Mouse (Mus musculus) left cerebral cortex, adult 9 months (tissue): ENCODE measurements around the gene Arl15.
A peak's percentile ranks its signal among the peaks of the same experiment; 100 is the strongest.

Source experiments
- DNase-seq, 2 experiments: peaks; one replicate each; pipeline ENCODE4 v3.0.0; 2022; ENCODE audit warnings: low spot score in 2 of 2

Arl15 gene

DNA sequence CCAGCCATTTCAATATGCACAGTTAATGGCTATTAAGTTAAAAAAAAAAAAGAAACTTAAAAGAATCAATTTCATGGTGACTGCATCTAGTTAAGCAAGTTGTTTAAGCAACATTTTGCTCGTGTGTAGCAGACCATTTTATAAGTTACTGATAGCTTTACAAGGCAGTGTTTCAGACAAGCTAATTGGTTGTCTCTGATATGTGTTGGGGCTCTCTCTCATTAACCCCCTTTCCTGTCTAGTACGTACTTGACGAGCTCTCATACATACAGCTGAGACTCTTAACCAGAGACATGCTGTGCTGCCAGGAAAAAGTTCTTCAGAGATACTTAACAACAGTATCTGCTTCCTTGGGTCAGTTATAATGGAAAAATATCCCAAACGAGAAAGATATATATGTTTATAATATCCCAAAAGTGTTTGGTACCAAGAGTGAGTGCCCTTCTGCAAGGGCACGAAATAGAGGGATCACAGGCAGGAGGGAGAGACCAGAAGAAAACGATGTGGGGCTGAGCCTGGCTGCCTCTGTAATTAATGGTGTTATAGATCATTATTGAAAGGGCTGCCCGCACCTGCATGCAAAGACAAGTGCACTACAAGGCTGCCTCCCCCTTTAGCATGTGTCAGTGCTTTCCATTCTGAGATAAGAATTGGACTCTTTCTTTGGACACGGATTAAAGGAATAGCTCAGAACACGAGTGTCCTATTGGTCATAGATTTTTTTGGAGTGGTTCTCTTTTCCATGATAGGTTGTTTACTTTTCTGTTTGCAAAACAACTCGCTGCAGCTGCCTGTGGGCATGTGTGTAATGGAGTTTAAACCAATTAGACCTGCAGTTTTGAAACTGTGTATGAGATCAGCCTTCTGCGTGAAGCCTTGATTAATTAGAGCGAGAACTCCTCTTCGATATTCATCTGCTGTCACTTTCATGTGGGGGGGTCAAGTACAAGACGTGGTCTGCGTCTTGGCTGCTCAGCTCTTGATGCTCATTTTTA lies 350.0 kb downstream of the Arl15 start:
- no peak for DNase-seq

DNA sequence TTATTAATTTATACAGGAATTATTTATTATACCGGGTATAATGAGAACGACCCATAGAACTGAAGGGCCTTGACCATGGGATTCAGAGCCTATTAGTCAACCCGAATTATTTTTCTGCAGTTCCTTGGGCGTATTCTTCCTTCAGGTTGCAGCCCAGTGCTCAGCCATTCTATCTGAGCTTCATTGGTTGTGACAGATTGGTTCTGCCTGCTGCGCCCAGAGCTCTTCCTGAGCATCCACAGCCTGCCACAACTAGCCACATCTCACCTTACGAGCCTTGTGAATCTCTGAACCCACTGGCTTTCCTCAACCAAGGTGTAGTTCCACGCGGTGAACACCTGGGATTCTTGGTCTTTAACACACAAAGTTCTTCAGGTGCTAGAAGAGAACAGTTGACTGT lies 350.9 kb downstream of the Arl15 start:
- DNase-seq = no peak

DNA sequence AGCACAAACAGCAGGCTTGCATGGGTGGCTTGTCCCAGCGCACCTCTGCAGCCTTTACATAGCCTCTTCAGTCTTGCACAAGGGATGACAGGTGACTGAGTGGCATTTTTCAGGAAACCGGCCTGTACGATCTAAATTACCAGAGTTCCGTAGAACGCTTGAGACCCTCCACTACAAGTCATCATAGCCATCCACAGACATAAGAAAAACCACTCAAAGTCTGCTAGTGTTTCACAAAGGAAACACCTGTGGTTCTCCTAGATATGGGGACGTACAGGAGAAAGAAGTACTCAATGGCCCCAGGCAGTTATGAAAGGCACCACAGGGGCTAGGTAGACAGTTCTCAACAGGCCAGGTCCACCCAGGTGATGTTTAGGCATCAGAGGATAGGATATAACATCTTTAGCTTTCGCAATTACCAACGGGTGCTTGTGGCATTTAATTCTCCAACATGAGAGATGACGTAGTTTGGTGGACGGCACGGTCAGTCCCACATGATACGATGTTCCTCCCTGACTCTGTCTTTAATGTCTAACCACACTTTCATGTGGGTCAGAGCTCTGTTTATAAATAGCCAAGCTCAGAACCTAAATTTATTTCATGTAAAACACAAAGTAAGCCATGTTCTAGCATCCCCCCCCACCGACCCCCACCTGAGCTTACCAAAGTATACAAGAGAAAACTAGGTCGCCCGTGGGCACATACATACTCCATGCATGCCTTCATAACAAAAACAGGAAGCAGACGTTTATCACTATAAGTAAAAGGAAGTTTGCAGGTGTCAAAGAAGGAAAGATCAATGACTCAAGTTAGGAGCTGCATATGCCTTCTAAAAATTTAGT lies 356.8 kb downstream of the Arl15 start:
- no peak for DNase-seq

DNA sequence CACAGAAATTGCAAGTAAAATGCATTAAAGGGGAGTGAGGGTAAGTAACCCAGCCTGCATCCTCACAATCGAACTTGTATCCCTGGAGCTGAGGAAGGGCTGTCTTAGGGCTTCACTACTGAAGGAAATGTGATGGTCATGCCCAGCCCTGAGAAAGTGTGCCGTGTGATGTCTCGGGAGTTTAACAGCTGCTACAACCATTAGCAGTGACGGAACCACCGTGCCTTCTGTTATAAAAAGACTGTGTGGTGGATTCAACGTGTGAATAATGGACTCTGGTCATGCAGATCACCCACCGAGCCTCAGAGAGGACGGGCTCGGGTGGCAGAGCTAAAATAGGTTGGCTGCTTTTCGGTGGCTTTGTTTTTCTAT lies 357.4 kb downstream of the Arl15 start:
- DNase-seq = no peak

DNA sequence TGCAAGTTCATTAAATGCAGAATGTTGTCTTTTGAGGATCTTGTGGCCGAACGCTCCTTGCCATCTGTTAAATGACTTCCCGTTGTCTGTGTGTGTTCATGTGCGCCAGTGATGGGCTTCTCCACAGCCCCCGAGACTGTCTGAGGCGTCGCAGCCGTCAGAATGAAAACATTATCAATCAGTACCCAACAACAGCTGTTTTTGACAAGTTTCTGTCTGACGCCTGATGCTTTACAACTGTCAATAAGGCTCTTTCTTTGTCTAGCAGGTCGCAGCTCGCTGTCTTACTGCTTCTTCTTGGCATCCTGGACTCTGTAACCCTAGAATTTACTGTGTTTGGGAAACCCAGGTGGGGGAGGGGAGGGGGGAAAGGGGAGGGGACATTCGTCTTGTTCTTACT lies 362.4 kb downstream of the Arl15 start:
- no peak for DNase-seq

DNA sequence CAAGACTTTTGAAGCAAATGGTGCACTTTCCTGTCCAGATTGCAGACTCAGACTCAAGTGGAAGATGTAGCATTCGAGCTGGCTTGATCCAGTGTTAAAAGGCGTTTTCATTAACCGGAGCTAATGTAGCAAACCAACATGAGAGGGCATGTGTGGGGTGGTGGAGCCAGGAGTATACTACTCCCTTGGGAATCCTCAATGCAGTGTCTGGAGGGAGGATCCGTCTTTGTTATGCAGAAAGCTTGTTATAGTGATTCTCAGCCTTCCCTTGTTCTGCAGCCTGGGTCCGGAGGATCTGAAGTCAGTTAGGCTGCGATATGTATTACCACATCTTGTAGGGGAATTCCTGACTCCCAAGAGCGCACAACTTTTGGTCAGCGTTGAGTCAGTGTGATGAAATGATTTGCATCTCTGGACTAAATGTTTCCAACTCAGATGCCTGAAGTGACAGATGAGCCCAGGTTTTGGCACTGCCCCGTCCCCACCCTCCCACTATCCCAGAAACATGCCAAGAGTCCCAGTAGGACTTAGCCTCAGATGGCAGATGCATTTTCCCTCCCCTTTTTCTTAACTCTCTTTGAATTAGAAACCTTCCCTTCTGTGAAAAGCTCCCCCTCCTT lies 363.9 kb downstream of the Arl15 start:
- no peak for DNase-seq

DNA sequence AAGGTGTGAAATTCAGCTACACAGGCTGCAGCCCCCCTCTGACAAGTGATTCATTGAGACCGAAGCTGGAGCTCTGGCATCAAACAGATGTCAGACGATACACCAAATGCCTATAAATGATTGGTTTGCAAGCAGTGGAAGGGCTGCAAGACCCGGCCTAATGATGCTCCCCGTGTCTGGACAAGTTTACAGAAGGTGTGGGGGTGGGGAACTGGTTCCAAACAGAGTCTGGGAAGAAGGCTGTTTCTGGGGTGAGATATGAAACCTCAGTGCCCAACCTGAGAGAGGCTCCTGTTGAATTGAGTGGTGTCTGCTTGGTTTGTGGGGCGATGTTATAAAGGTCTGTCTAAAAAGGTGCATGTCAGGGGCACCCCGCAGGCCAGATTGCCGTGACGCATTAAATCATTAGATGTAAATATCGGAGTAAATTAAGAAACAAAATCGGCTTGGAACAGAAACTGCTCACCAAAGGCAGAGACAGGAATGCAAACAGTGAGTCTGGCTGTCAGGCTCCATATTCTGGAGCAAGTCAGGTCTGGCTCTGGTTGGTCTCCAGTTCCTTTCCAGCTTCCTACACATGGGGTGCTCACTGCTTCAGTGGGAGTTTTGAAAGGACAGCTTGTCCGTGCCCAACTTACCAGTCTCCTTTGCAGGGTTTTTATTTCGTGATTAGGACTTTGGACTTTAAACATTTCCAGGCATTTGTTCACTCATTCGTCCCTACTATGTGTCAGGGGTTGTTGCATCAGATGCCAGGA lies 365.5 kb downstream of the Arl15 start:
- DNase-seq = no peak

DNA sequence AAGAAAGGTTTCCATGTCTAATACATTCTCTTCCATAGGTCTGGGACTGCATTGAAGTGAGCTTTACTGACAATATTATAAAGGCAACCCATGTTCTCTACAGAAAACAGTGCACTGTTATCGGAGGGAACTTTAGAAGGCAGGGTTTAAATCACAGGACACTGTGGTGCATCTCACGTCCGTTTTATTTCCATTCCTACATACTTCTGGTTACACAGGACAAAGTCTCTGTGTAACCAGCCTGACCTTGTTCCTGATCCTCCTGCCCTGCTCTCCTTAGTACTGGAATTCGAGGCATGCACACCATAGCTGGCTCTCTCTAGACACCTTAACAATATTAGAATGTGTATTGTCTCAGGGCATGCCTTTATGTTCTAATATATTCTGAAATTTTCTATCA lies 368.4 kb downstream of the Arl15 start:
- DNase-seq = no peak

DNA sequence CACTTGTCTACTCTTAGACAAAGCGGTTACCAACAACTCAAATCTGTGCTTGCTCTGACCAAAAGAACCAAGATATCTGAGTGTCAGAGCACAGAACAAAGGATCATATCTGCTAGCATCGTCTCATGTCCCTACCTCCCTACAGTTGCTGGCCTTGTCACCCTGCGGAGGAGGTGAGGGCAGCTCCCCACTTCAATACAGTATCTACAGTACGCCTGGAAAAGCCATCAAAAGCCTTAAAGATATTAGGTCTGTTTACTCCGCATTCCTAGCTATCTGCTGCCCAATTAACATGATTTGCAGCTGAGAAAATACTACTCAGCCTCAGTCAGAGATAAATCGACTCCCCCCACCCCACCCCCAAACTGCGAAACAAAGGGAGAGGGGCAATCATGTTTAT lies 371.3 kb downstream of the Arl15 start:
- DNase-seq = no peak

DNA sequence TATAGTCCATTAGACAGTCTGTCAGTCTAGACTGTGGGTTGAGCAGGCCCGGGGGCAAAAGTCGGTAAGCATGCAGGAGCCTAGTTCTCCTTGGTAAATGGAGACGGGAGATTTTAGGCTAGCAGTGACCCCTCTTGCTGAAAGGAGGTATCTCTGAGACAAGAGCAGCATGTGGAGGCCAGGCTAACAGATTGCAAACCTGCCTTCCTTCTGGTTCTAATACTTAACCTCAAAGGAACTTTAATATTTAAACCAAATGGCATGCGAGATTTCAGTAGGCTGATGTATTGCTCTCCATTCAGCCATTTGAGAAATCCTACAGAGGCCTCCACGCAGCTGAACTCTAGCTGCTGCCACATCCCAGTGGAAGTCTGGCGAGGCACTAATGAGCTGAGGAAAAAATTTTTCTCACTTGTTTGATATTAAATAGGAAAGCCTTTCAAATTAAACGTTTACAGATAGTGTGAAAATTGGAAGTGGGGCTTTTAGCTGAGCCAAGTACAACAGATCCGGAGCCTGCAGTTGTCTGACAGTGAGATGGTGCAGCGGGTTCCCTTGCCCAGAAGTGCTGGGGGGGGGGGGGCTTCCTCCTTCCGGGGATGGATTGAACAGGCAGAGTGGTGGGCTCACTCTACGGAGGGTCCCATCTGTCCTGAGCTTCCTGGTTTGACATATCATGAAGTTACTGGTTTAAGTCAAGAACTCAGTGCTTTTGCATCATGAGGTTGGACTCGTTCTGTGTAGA lies 372.3 kb downstream of the Arl15 start:
- no peak for DNase-seq

DNA sequence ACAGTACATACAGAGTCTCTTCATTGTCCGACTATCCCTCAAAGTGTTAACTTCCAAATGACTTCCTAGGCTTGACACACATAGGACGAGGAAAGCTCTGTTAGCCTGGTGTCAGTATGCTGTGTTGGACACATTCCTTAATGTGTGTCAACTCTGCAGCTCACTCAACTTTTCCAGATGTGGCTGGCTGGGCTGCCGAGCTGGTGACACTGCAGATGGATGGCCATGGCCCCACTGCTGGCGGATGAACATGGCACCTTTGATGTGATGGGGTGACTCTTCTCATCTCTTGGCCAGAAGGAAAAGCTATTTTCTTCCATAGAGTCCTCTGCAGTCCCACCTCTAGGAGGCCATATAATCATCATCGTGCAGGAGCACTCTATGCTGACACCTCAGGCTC lies 375.8 kb downstream of the Arl15 start:
- no peak for DNase-seq

DNA sequence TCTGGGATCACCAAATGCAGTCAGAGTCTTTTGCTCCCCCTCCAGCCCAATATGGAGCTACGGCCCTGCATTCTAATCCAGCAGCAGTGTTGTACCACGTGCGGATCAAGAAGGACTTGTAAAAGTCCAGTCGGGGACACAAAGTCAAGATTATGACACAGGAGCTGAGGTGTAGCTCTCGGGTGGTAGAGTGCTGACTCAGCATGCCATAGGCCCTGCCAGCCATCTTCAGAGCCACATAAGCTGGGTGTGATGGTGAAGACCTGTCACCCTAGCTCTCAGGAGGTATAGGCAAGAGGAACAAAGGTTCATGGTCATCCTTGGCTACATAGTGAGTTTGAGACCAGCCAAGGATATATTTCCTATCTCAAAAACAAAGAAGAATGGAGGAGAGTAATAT lies 377.2 kb downstream of the Arl15 start:
- no peak for DNase-seq

DNA sequence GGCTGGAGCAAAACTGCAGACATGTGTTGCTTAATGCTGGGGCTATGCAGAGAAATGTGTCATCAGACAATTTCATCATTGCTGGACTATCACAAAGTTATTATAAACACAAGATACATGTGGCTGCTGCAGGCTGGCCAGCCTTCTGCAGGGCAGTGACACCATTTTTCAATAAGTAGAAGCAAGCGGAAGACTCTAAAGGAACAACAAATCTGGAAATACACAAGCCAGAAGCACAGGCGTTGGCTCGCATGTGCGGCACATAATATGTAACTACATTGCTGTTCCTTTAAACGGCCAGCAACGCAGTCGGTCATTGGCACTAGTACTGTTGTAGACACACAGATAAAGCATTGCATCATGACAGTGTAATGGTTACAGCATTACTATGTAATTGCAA lies 393.8 kb downstream of the Arl15 start:
- DNase-seq = no peak

DNA sequence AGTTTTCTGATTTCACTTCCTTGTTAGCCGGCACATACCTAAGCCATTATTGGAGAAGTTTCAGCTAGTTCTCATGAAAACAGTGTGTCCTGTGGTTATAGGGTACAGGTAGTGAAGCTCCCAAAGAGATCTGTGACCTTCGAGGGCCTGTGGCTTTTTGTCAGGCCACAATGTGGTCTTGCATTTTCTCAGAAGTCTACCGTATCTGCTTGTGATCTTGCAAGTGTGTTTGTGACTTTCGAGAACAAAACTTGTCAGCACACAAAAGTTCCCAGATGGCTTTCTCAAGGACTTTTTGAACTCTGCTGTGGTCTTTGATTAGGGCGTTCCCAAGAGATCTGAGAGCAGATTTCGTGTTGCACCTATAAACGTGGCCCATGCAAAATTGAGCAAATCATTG lies 394.5 kb downstream of the Arl15 start:
- no peak for DNase-seq

DNA sequence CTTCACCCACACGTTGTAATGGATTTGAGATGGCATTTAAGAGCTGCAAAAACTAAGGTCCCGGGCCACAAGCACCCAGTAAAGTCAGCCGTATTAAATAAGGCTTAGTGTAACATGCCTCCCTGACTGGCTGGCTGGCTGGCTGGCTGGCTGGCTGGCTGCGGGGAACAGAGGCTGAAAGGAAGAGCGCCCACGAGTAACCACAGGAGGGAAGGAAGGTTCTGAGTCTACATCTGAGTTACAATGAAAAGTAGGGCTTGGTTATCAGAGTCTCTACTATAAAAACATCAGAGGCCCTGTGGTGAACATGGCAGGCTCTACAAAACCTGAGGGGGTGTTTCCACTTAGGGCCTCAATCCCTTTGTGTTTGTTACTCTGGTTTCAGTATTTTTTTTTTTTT lies 395.1 kb downstream of the Arl15 start:
- no peak for DNase-seq

DNA sequence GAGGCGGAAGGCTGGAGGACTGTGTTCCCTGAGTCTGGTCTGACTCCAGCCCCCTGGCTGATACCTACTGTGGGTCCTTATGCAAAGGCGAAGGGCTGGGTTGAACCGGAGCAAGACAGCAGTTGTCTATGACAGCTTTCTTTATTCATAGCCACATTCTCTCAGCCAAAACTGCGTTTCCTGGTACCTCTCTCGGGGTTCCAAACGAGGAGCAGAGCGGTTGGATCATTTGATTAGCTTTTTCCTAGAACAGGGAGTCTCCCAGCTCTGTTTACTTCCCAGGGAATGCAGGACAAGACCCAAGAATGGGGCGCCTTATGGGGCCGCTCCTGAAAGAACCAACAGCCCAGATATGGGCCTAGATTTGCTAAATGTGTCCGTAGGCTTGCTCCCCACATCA lies 396.6 kb downstream of the Arl15 start:
- no peak for DNase-seq

DNA sequence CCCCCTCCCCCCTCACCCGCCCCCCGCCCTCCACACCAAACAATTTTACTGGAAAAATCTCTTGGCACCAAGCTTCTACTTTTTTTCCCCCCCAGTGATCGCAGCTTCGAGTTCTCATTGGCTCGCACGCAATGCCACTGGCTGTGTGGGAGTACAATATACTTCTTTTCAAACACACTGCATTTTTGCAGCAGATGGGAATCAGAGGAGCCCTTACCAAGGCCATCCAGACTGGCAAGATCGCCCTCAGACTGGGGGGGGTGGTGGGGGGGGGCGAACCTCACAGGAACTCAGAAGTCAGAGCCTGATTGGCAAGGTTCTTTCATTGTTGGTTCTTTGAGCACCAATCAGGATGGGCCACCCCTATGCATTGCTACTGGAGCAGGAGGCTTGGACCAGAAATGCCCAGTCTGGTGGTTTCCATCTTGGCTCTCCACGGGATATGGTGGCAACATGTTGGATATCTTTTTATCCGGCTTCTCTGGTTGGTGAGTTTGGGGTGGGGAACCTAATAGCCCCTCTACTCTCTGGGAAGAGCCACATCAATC lies 404.0 kb downstream of the Arl15 start:
- no peak for DNase-seq

DNA sequence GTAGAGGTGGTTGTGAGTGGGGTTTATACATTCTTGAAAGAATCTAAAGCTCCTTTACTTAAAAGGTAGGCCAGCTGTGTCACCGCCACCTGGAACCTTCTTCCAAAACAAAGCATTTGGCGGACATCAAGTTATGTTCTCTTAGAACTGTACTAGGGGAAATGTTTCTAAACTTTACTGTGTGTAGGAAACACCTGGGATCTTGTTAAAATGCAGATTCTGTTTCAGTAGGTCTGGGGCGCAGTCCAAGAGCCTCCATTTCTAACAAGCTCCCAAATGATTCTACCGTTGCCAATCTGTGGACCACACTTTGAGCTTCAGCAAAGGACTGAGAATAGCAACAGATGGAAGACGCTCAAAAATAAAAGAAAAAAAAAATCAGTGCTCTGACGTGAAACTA lies 405.4 kb downstream of the Arl15 start:
- peak in 1 of 2 experiments; percentile 32 for DNase-seq

DNA sequence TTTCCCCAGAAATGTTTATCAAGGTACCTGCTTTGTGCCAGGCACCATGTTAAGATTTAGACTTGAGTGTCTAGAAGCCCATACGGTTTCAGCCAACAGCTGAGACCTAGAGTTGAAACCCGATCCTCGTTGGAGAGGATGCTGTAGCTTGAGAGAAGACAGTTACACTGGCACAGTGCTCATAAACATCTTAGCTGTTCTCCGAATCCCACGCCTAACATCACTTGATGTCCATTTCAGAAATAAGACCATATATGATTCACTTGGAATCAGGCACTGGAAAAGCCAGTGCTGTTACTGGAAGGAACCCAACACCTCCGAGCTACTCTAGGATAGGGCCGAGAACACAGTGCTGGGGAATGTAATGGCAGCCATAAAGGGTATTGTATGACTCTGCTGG lies 406.2 kb downstream of the Arl15 start:
- no peak for DNase-seq

DNA sequence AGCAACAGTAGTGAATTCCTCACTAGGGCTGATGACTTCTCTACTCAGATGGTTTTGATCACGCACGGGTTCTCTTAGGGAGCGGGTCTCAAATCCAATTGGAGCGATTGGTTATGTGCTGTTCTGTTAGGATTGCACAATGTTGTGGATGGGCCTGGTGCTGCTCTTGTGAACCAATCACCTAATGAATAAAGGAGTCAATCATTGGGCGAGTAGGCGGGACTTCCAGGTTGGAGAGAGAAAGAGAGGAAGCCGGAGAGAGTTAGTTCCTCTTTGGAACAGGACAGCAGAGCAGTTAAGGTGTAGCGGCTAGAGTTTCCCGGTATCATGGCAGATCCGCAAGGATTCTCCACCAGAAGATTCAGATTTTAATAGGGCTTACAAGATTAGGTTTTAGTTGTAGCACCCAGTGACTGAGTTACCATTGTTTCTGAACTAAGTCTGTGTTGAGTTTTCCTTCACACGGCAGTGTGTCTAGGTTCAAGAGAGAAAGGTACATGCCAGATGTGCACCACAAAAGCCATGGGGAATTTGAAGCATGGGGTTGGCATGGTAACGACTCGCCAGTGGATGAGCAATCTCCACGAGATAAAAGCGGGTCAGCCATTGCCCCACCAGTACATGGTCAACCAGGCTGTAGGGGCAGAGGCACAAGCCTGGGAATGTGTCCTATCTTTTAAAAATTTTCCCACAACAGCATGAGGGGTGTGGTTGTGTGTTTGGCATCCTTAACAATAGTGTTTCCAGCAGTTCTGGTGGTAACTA lies 408.7 kb downstream of the Arl15 start:
- no peak for DNase-seq
